Mouse (Mus musculus) bone marrow macrophage, adult 2 months (primary cell): Measurements from ENCODE around the gene Mtx3.

Source experiments
- CTCF ChIP-seq: IDR thresholded peaks from 2 replicates; pipeline ENCODE4 v1.5.1; 2012; ENCODE audit warnings: low read depth, mild to moderate bottlenecking, low read length, moderate library complexity
- POLR2A ChIP-seq: IDR thresholded peaks from 2 replicates; pipeline ENCODE4 v1.6.1; 2012; ENCODE audit warnings: mild to moderate bottlenecking, low read depth, low read length, borderline replicate concordance

DNA sequence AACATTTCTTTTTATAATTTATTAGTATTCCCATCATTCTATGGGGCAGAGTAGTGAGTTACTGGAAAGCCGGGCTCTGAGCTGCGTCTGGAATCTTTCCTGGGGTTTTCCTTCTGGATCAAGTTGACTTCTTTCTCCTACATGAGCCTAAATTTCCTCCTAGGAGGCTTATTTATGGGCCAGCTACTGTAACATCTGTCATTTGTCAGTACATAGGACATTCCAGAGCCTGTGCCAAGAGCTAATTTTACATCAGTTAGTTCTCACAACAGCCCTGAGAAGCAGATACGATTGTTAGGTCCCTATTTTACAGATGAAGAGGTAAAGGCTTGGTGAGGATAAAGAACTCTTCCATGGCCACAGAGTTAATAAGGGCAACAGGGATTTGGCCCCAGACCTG is 27.2 kb upstream of the Mtx3 start:
- no peak for TF ChIP-seq CTCF
- no peak for TF ChIP-seq POLR2A
